Mouse (Mus musculus): ENCODE measurements around the gene Tmem9b.

DNA sequence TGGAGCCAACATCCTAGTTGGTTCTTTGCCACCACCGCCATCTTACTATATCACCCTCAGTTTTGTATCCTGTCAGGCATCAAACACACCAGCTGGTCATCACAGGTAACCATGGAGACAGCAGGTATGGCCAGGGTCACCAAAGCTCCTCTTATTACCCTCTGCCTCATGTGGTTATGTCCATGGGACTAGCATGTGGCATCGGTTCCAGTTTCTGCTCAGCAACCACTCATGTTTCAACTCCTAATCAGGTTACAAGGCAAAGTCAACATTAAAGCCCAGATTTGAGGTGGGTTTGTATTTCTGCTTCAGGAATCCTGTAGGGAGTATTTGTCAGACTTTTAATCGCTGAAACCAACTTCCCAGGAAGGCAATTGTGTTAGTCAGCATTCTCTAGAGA, 38.1 kb upstream of the Tmem9b start:
- no peak for TF ChIP-seq ZNF384 (IDR thresholded peaks at IDR 0.05; ENCODE audit: low read depth, low read length)
- no peak for TF ChIP-seq EP300 (IDR thresholded peaks at IDR 0.05; ENCODE audit: low read length)
- TF ChIP-seq SIN3A (IDR thresholded peaks at IDR 0.05; ENCODE audit: low read length): no peak
- TF ChIP-seq POLR2A (IDR thresholded peaks at IDR 0.05; ENCODE audit: low read depth, low read length): no peak
- TF ChIP-seq TCF12 (IDR thresholded peaks at IDR 0.05; ENCODE audit: low read depth, low read length): no peak
- no peak for TF ChIP-seq USF2 (conservative IDR thresholded peaks at IDR 0.05; ENCODE audit: low read depth, low read length)
- no peak for TF ChIP-seq CTCF (conservative IDR thresholded peaks at IDR 0.05 in 1 of 2, IDR thresholded peaks at IDR 0.05 in 1 of 2; ENCODE audit: low read depth in 2 of 2, low read length in 2 of 2)
- no peak for TF ChIP-seq UBTF (IDR thresholded peaks at IDR 0.05; ENCODE audit: low read depth, low read length)
